Mouse (Mus musculus) ovary, postnatal 36 days (tissue): ENCODE data around the gene Hnf1a.

Experiments
- DNase-seq: peaks from one replicate; pipeline ENCODE4 v3.0.0; 2022; ENCODE audit warnings: low spot score, mixed read lengths

Gene Hnf1a

GRCm38 (mm10) chr5:114979250-114980121 lies 8.6 kb upstream of the Hnf1a start:
- peak; percentile 72 for DNase-seq

- no peak for DNase-seq
These were observed 8.0 kb upstream of the Hnf1a start for GRCm38 (mm10) chr5:114978888-114979249.

GRCm38 (mm10) chr5:114978473-114978872 lies 7.6 kb upstream of the Hnf1a start:
- no peak for DNase-seq

GRCm38 (mm10) chr5:114976935-114977334 lies 6.0 kb upstream of the Hnf1a start:
- no peak for DNase-seq

- DNase-seq, result no peak
These were observed 2.2 kb upstream of the Hnf1a start for GRCm38 (mm10) chr5:114973131-114973530.

GRCm38 (mm10) chr5:114972201-114972600 lies 1.3 kb upstream of the Hnf1a start:
- DNase-seq, result no peak

GRCm38 (mm10) chr5:114969609-114970215 lies 1.2 kb downstream of the Hnf1a start:
- DNase-seq, result no peak

GRCm38 (mm10) chr5:114969064-114969463 lies 1.8 kb downstream of the Hnf1a start:
- no peak for DNase-seq

- no peak for DNase-seq
These were observed 2.2 kb downstream of the Hnf1a start for GRCm38 (mm10) chr5:114968651-114969050.

- no peak for DNase-seq
These were observed 3.2 kb downstream of the Hnf1a start for GRCm38 (mm10) chr5:114967523-114968268.

- DNase-seq, result no peak
These were observed 5.7 kb downstream of the Hnf1a start for GRCm38 (mm10) chr5:114964967-114965898.

- DNase-seq, result no peak
These were observed 6.5 kb downstream of the Hnf1a start for GRCm38 (mm10) chr5:114964315-114964966.

- no peak for DNase-seq
These were observed 9.1 kb downstream of the Hnf1a start for GRCm38 (mm10) chr5:114961590-114962360.

- no peak for DNase-seq
These were observed 12.8 kb downstream of the Hnf1a start for GRCm38 (mm10) chr5:114958069-114958468.

- DNase-seq, result no peak
These were observed 17.6 kb downstream of the Hnf1a start for GRCm38 (mm10) chr5:114953326-114953725.

GRCm38 (mm10) chr5:114951279-114951880 lies 19.5 kb downstream of the Hnf1a start:
- no peak for DNase-seq

- DNase-seq, result no peak
These were observed 20.2 kb downstream of the Hnf1a start for GRCm38 (mm10) chr5:114950669-114951068.

GRCm38 (mm10) chr5:114949812-114950211 lies 21.1 kb downstream of the Hnf1a start:
- no peak for DNase-seq

GRCm38 (mm10) chr5:114949316-114949715 lies 21.6 kb downstream of the Hnf1a start:
- DNase-seq, result no peak

GRCm38 (mm10) chr5:114948891-114949290 lies 22.0 kb downstream of the Hnf1a start:
- DNase-seq, result no peak
